Mouse (Mus musculus): ENCODE data around the gene H2-DMa. TPM values are rescaled to one million over a fixed set of nuclear protein-coding genes. Genes with fewer than 3 reads are reported as not detected.

H2-DMa gene
- polyA plus RNA-seq, 1 experiment from 2014 or later = 8.7 TPM

DNA sequence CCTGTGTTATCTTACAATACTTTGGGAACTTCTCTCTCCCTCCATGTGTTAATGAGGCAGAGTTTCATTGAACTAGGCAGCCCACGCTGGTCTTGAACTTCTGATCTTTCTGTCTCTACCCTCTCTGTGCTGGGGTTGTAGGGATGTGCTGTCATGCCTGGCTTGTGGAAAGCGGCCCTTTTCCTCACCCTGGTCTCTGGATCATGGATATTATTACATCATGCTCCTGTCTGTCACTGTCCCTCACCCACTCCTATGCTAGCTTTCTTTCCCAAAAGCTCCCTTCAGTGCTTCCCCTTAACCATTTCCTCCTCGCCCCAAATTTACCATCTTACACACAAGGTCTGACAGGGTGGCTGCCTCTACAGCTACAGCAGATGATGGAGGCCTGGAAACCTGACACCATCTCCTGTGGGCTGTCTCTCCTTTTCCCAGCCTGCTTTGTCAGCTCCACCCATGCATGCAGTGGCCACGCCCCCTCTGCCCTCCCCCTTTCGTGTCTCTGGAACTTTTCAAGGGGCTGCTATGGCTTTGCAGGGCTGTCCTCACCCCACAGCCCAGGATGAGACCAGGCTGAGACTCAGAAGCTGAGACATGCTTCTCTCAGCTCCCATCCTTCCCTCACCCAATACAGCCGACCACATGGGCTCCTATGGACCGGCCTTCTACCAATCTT is 26.0 kb upstream of the H2-DMa start:
- no peak for ATAC-seq
- no peak overlapping the region for H3K27ac ChIP-seq
- H3K4me3 ChIP-seq = no peak overlapping the region
- no peak overlapping the region for H3K9ac ChIP-seq
- no peaks in the 10 kb centered on the region for H3K27me3 ChIP-seq
- H3K4me2 ChIP-seq = no peak overlapping the region
- H3K9me3 ChIP-seq (replicated peaks) = no peaks in the 10 kb centered on the region
- H3K4me1 ChIP-seq = no peaks in the 10 kb centered on the region
- no peaks in the 10 kb centered on the region for H3K36me3 ChIP-seq (ENCODE audit: poor library complexity, severe bottlenecking)
- WGBS = 31% methylated on average over 7 of the region's 7 CpGs

DNA sequence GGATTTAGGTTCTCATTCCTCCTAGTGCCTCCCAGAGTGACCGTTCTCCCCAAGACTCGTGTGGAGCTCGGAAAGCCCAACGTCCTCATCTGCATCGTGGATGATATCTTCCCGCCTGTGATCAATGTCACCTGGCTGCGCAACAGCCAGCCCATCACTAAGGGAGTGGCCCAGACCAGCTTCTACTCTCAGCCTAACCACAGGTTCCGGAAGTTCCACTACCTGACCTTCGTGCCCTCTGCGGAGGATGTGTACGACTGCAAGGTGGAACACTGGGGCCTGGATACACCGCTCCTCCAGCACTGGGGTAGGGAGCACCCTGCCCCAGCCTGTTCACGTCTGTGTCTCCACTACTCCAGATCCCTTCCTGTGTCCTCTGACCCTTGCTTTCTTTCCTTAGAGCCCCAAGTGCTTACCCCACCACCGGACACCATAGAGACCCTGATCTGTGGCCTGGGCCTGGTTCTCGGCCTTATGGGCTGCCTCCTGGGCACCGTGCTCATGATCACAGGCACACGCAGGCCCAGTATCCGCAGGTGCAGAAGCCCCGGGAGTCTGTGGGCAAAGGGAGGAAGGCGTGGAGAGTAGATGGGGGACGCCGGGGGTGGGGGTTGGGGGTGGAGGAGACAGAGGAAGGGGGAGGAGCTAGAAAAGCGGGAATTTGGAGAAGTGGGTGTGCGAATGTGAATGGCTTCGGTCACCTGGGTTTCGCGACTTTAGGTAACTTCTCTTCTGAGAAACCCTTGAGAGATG is 24.9 kb upstream of the H2-DMa start:
- Histone ChIP-seq H3K36me3 (ENCODE audit: poor library complexity, severe bottlenecking) (no peaks in the 10 kb centered on the region), H3K9ac (no peak overlapping the region), H3K4me1 (peaks cover 4% of the 10 kb centered on the region), H3K4me2 (no peak overlapping the region), H3K9me3 (replicated peaks) (no peaks in the 10 kb centered on the region), H3K27ac (no peak overlapping the region), H3K4me3 (no peak overlapping the region), H3K27me3 (no peaks in the 10 kb centered on the region)
- WGBS = 86% methylated on average over 27 of the region's 27 CpGs
- no peak for ATAC-seq

DNA sequence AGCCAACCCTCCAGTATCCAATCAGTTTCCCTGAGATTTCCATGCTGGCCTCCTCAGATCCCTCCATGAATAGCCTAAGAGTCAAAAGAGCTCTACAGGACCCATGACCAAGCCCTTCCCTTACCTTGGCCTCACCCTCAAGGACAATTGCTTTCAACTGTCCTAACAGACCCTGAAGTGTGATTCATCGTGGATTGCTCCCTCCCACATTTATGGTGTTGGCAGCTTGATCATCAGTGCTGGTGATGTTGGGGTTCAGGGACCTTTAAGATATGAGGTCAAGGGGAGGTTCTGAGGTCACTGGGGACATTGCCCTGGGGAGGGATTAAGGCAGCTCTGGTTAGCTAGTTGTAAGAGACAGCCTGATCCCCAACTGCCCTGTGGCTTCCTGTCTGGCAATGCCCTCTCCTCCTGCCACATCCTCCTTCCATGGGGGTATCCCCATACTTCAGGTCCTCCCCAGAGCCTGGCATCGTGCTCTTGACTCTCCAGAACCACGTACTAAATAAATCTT is 22.8 kb upstream of the H2-DMa start:
- ATAC-seq = no peak
- 76% methylated on average over 3 of the region's 3 CpGs for WGBS
- Histone ChIP-seq H3K4me1 (peaks cover 12% of the 10 kb centered on the region), H3K27ac (no peak overlapping the region), H3K4me2 (no peak overlapping the region), H3K4me3 (no peak overlapping the region), H3K9me3 (replicated peaks) (no peaks in the 10 kb centered on the region), H3K27me3 (no peaks in the 10 kb centered on the region), H3K36me3 (ENCODE audit: poor library complexity, severe bottlenecking) (no peaks in the 10 kb centered on the region), H3K9ac (no peak overlapping the region)

DNA sequence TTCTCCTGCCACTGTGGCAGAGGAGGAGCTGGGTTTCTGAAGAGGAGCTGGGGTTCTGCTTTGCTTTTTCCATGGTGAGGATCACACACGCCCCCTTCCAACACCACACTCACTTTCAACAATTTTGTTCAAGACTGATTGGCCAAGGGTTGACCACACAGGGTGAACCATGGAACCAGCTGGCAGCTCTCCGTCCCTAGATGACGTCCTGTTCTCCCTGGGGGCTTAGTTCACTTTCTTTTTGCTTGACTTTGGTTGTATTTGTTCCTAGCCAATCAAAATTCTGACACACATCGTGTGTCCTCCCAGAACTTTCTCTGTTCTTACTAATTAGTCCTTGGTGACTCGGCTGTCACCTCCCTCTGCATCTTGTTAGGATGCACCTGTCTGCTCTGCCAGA is 22.1 kb upstream of the H2-DMa start:
- H3K4me1 ChIP-seq = peaks cover 15% of the 10 kb centered on the region
- H3K4me3 ChIP-seq = no peak overlapping the region
- H3K27ac ChIP-seq = no peak overlapping the region
- H3K9me3 ChIP-seq (replicated peaks) = no peaks in the 10 kb centered on the region
- no peak overlapping the region for H3K9ac ChIP-seq
- no peak overlapping the region for H3K4me2 ChIP-seq
- no peaks in the 10 kb centered on the region for H3K36me3 ChIP-seq (ENCODE audit: poor library complexity, severe bottlenecking)
- no peaks in the 10 kb centered on the region for H3K27me3 ChIP-seq
- 61% methylated on average over 5 of the region's 5 CpGs for WGBS
- ATAC-seq = no peak

DNA sequence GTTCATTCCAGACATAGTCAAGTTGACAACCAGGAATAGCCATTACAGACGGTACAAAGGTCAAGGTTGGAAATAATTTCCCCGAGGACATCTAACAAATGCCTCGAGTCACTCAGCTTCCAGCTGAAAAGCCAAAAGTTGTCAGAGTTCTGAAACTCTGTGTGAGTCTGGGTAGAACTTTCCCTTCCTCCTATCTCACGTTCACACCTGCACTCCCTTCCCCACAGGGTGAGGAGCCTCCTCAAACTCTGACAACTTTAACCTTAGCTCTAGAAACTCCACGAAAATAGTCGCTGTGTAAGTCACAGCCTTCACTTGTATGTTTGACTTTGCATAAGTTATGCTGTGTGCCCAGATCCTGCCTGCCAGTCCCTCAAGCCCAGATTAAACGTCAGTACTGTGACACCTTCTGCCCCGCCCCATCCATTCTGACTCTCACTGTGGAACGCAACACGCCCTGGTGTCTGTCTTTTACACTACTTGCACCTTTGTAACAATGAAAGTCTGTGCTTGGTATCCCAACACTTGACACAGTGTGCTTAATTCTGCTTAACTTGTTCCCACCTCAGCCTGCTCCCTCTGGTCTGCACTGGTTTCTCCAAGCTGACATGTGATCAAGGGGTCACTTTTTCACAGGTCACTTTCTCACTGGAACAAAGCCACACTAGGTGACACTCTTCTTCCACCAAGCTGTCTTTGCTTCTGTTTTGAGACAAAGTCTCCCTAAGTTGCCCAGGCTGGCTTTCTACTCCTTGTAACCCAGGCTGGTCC is 20.4 kb upstream of the H2-DMa start:
- no peaks in the 10 kb centered on the region for H3K27me3 ChIP-seq
- no peak overlapping the region for H3K27ac ChIP-seq
- H3K9ac ChIP-seq = no peak overlapping the region
- H3K36me3 ChIP-seq (ENCODE audit: poor library complexity, severe bottlenecking) = no peaks in the 10 kb centered on the region
- H3K9me3 ChIP-seq (replicated peaks) = no peaks in the 10 kb centered on the region
- ATAC-seq = no peak
- 65% methylated on average over 10 of the region's 10 CpGs for whole genome bisulfite sequencing
- peaks cover 15% of the 10 kb centered on the region for H3K4me1 ChIP-seq
- no peak overlapping the region for H3K4me2 ChIP-seq
- H3K4me3 ChIP-seq = no peak overlapping the region

DNA sequence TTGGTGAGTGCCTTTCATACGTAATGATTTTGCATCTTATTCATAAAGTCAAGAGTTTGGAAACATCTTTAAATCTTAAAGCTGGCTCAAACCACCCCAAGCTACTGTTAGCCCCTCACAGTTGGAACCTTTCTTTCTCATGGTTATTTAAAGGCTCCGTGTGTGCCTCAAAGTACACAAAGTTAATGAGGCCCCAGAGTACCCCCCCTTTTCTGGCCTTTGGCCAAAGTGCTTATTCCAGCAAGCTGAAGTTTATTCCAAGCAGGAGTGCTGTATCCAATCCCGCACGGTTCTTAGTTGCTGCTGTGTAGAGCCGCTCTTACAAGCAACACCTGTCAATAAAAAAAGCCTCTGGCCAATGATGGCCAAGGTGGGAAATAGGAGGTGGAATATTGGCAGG is 19.8 kb upstream of the H2-DMa start:
- 34% methylated on average over 5 of the region's 5 CpGs for WGBS
- Histone ChIP-seq H3K9ac (no peak overlapping the region), H3K4me2 (no peak overlapping the region), H3K4me3 (no peak overlapping the region), H3K4me1 (peaks cover 15% of the 10 kb centered on the region), H3K9me3 (replicated peaks) (no peaks in the 10 kb centered on the region), H3K27ac (no peak overlapping the region), H3K27me3 (no peaks in the 10 kb centered on the region), H3K36me3 (ENCODE audit: poor library complexity, severe bottlenecking) (no peaks in the 10 kb centered on the region)
- ATAC-seq = no peak

DNA sequence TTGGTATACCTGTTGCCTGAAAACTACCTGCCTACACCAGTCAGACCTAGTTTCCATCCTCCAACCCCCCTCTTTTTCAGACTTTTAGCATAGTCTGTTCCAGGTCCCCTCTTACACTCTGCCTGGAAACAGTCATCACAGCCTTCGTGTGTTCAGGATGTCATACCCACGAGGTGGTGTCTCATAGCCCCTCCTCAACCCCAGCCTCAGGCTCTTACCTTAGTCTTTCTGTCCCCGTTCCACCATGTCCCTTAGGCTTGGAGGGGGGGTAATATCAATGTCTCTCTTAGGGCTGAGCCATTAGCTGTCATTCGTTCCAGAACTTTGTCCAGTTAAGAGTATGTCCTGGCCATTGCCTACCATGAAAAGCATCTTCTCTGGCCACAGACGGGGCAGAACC is 18.2 kb upstream of the H2-DMa start:
- 37% methylated on average over 5 of the region's 5 CpGs for WGBS
- Histone ChIP-seq H3K36me3 (ENCODE audit: poor library complexity, severe bottlenecking) (no peaks in the 10 kb centered on the region), H3K4me2 (no peak overlapping the region), H3K9me3 (replicated peaks) (no peaks in the 10 kb centered on the region), H3K27ac (no peak overlapping the region), H3K27me3 (no peaks in the 10 kb centered on the region), H3K4me1 (peaks cover 15% of the 10 kb centered on the region), H3K4me3 (no peak overlapping the region), H3K9ac (no peak overlapping the region)
- peak; percentile 45; the same call in 1 of the 2 replicates for ATAC-seq

DNA sequence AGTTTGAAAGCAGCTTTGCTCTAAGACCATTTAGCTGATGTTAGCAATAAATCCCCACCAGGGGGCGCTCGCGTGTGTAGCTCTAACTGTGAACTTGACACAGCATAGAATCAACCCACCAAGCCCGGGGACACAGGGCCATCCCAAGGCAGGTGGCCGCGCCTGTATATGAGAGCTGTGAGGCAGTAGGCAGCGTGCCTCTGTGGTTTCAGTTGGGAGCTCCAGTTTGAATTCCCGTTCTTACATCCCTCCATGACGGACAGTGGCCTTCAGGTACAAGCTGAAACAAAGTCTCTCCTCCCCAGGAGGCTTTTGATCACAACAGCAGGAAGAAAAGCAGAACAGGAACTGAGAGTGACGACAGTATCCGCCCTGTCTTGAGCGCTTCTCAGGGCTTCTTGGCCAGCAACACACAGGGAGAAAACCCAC is 17.7 kb upstream of the H2-DMa start:
- peak; percentile 80; the same call in 1 of the 2 replicates for ATAC-seq
- 7% methylated on average over 12 of the region's 12 CpGs for WGBS
- Histone ChIP-seq H3K27me3 (no peaks in the 10 kb centered on the region), H3K4me3 (no peak overlapping the region), H3K27ac (no peak overlapping the region), H3K4me2 (peak overlapping the region; percentile 46), H3K36me3 (ENCODE audit: poor library complexity, severe bottlenecking) (no peaks in the 10 kb centered on the region), H3K9me3 (replicated peaks) (no peaks in the 10 kb centered on the region), H3K9ac (peak overlapping the region; percentile 44; the same call in 1 of the 2 replicates), H3K4me1 (peaks cover 15% of the 10 kb centered on the region)

DNA sequence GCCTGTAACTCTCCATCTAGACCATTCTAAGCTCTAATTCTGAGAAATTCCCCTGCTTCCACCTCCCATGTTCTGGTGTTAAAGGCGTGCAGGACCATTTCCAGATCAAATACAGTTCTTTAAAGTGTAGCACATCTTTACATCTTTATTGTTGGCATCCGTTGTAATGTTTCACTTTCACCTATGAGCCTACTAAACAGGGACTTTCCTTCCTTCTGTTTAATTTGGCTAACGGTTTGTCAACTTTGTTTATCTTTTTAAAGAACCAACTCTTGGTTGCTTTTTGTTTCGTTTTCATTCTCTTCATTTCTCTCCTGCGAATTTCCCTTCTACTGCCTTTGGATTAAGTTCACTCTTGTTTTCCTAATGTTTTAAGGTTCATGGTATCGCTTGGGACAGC is 16.5 kb upstream of the H2-DMa start:
- H3K4me2 ChIP-seq = no peak overlapping the region
- no peaks in the 10 kb centered on the region for H3K9me3 ChIP-seq (replicated peaks)
- H3K27me3 ChIP-seq = no peaks in the 10 kb centered on the region
- no peak for ATAC-seq
- H3K36me3 ChIP-seq (ENCODE audit: poor library complexity, severe bottlenecking) = 0 out of 2 replicates have a peak, but pooled peaks cover 3% of the 10 kb centered on the region
- H3K4me1 ChIP-seq = peaks cover 15% of the 10 kb centered on the region
- H3K4me3 ChIP-seq = no peak overlapping the region
- no peak overlapping the region for H3K27ac ChIP-seq
- H3K9ac ChIP-seq = no peak overlapping the region
- 84% methylated on average over 6 of the region's 6 CpGs for WGBS

DNA sequence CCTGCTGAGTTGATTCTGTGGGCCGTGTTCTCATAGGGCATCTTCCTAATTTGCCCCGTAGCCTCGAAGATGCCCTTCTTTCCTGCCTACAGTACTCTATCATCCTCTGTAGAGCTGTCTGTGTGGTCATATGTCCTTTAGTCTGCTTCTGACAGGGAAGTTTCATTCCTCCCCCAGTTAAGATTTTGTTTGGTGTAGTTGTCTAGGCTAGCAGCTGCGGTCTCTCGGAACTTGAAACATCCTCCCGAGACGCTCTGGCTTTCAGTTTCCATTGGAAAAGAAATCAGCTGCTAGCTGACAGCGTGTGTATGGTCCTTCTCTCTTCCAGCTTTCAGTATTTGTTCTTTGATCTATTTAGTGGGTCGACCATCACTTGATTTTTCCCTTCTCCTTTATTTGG is 14.5 kb upstream of the H2-DMa start:
- Histone ChIP-seq H3K4me1 (peaks cover 8% of the 10 kb centered on the region; the same call in 1 of the 2 replicates), H3K36me3 (ENCODE audit: poor library complexity, severe bottlenecking) (peaks cover 13% of the 10 kb centered on the region), H3K9ac (no peak overlapping the region), H3K27me3 (no peaks in the 10 kb centered on the region), H3K4me3 (no peak overlapping the region), H3K4me2 (no peak overlapping the region), H3K9me3 (replicated peaks) (no peaks in the 10 kb centered on the region), H3K27ac (no peak overlapping the region)
- ATAC-seq = no peak
- 90% methylated on average over 9 of the region's 9 CpGs for WGBS

DNA sequence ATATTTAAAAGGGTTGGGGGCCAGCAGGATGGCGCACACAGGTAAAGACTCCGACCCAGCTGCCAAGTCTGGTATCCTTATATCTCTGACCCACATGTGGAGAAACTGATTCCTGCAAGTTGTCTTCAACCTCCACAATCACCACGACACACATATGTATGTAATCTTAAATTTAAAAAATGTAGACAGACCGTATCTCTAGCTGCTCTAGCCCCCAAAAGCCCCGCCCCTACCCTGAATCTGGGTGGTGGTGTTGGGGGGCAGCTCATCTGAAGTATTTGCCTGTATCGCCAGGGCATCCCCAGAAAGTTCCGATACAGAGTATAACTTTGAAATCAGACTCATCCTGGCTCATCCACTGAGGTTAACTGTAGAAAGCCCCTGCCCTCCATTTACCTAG is 12.8 kb upstream of the H2-DMa start:
- H3K9me3 ChIP-seq (replicated peaks) = no peaks in the 10 kb centered on the region
- no peak overlapping the region for H3K4me3 ChIP-seq
- 92% methylated on average over 7 of the region's 7 CpGs for WGBS
- H3K36me3 ChIP-seq (ENCODE audit: poor library complexity, severe bottlenecking) = peaks cover 30% of the 10 kb centered on the region
- ATAC-seq = no peak
- H3K27me3 ChIP-seq = no peaks in the 10 kb centered on the region
- H3K4me1 ChIP-seq = peaks cover 15% of the 10 kb centered on the region; the same call in 1 of the 2 replicates
- no peak overlapping the region for H3K9ac ChIP-seq
- H3K27ac ChIP-seq = no peak overlapping the region
- H3K4me2 ChIP-seq = no peak overlapping the region
